Mouse (Mus musculus) small intestine, adult 2 months (tissue): ENCODE measurements around the gene S100a3.

Experiments used
- CTCF ChIP-seq: fragments of 200-500 bp; IDR thresholded peaks from 2 replicates; pipeline ENCODE4 v1.5.1; 2012; ENCODE audit warnings: low read depth, mild to moderate bottlenecking, control low read depth, inconsistent platforms, low read length, moderate library complexity, mixed read lengths; ENCODE audit not compliant: insufficient replicate concordance, insufficient read length; ENCODE audit errors: extremely low read depth
- POLR2A ChIP-seq: fragments of 200-500 bp; IDR thresholded peaks from 2 replicates; pipeline ENCODE4 v1.6.1; 2012; ENCODE audit warnings: low read depth, mild to moderate bottlenecking, control low read depth, inconsistent platforms, low read length, moderate library complexity

DNA sequence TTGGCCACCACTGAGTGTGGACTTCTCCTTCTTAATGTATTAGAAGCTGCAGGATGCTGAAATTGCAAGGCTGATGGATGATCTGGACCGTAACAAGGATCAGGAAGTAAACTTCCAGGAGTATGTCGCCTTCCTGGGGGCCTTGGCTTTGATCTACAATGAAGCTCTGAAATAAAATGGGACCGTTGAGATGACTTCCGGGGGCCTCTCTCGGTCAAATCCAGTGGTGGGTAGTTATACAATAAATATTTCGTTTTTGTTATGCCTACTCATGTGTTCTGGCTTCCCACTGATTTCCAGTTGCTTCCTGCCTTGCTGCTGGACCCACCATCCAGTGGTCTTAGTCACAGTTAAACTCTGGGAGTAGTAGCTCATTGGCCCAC lies 53.8 kb downstream of the S100a3 start:
- TF ChIP-seq CTCF = no peak
- TF ChIP-seq POLR2A = no peak
